Mouse (Mus musculus) bone marrow macrophage, adult 2 months (primary cell): Measurements from ENCODE around the gene Elovl5.

Source experiments
- CTCF ChIP-seq: IDR thresholded peaks from 2 replicates; pipeline ENCODE4 v1.5.1; 2012; ENCODE audit warnings: low read depth, mild to moderate bottlenecking, low read length, moderate library complexity
- POLR2A ChIP-seq: IDR thresholded peaks from 2 replicates; pipeline ENCODE4 v1.6.1; 2012; ENCODE audit warnings: mild to moderate bottlenecking, low read depth, low read length, borderline replicate concordance

- TF ChIP-seq POLR2A (no peak), CTCF (no peak)
Measured at GRCm38 (mm10) chr9:77966861-77967260, 49.7 kb downstream of the Elovl5 start.
